Mouse (Mus musculus) brain, embryonic 14.5 days (tissue): Measurements from ENCODE around the gene Atg7.

Experiments
- CTCF ChIP-seq: fragments of 200-500 bp; IDR thresholded peaks from 2 replicates; pipeline ENCODE4 v1.5.1; 2012; ENCODE audit warnings: inconsistent platforms, mild to moderate bottlenecking, moderate library complexity, borderline replicate concordance; ENCODE audit not compliant: insufficient read depth, insufficient read length; ENCODE audit errors: extremely low read depth
- POLR2A ChIP-seq: fragments of 200-500 bp; IDR thresholded peaks from 2 replicates; pipeline ENCODE4 v1.6.1; 2012; ENCODE audit warnings: mild to moderate bottlenecking, inconsistent platforms, borderline replicate concordance; ENCODE audit not compliant: poor library complexity, insufficient read depth, insufficient read length, severe bottlenecking; ENCODE audit errors: extremely low read depth

DNA sequence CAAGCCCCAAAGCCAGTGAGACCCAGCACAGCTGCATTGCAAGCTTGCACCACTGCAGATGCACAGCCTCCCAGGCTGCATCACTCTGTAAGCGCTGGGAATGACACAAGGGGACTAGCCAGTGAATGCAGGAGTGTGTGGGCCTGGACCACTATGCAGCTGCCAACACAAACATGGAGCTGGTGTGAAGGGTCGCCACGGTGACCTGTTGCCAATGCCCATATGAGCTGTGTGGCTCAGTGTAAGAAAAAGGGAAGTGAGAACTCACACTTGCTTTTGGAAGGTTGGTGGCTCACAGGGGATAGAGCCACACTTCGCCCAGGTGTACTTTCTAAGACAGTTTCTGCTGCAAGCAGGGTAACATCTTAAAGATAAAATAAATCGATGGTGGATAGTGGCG lies 243.1 kb downstream of the Atg7 start:
- TF ChIP-seq POLR2A (no peak), CTCF (no peak)
